Mouse (Mus musculus) CH12.LX (cell line): ENCODE measurements at regions not wholly inside any gene's neighbourhood (a gene's known extent, or its start where the extent isn't known, plus 50 kb on each side); places are given as distances from the start of the nearest gene placed in this dataset.

Experiments used
- DNase-seq: peaks from one replicate; pipeline ENCODE4 v3.0.0-alpha.2; 2013; ENCODE audit errors: extremely low read depth
- H3K27ac ChIP-seq: 2 replicates; pipeline ENCODE4 v1.5.1; 2012; ENCODE audit warnings: low read depth, mild to moderate bottlenecking, control low read depth, moderate library complexity; ENCODE audit not compliant: insufficient read depth
- H3K27me3 ChIP-seq: replicated peaks from 2 replicates; pipeline ENCODE3; 2012; ENCODE audit warnings: inconsistent platforms
- H3K36me3 ChIP-seq, 2 experiments: replicated peaks in 1 of 2; 2 replicates each; pipeline versions ENCODE3 to v1.6.1; 2012; ENCODE audit warnings: inconsistent platforms in 1 of 2, low read length in 1 of 2, mild to moderate bottlenecking in 1 of 2, mixed read lengths in 1 of 2, moderate library complexity in 1 of 2; ENCODE audit not compliant: control insufficient read depth in 1 of 2, insufficient read depth in 1 of 2
- H3K4me1 ChIP-seq, 2 experiments: 2 replicates each; pipeline ENCODE4 v1.6.1; 2012; ENCODE audit warnings: inconsistent platforms in 1 of 2, moderate library complexity in 1 of 2; ENCODE audit not compliant: insufficient read depth in 2 of 2, control insufficient read depth in 1 of 2
- H3K4me2 ChIP-seq: 2 replicates; pipeline ENCODE4 v1.6.1; 2012; ENCODE audit warnings: low read depth, mild to moderate bottlenecking, control low read depth; ENCODE audit not compliant: poor library complexity, insufficient read depth, severe bottlenecking
- H3K4me3 ChIP-seq, 3 experiments: fragments of 150-350 bp in 1 of 3; sonication (generic) in 1 of 3; replicated peaks in 1 of 3; 2 replicates each; pipeline versions ENCODE3 to v1.5.1; 2011 to 2012; ENCODE audit warnings: low read depth in 2 of 3, low read length in 2 of 3, mild to moderate bottlenecking in 2 of 3, moderate library complexity in 2 of 3, control low read depth in 1 of 3, improper control_type of control experiment in 1 of 3, inconsistent platforms in 1 of 3, mixed read lengths in 1 of 3; ENCODE audit not compliant: poor library complexity in 1 of 3
- H3K79me2 ChIP-seq: replicated peaks from 2 replicates; pipeline ENCODE4 v1.6.1; 2012; ENCODE audit warnings: mild to moderate bottlenecking, moderate library complexity; ENCODE audit not compliant: control insufficient read depth, poor library complexity, insufficient read depth, severe bottlenecking; ENCODE audit errors: extremely low read depth
- H3K9ac ChIP-seq: 2 replicates; pipeline ENCODE4 v1.6.1; 2012; ENCODE audit warnings: low read depth, mild to moderate bottlenecking, control low read depth, moderate library complexity; ENCODE audit not compliant: insufficient read depth
- H3K9me3 ChIP-seq: replicated peaks from 2 replicates; pipeline ENCODE3; 2012; ENCODE audit warnings: low read length, inconsistent platforms, mixed read lengths
- BHLHE40 ChIP-seq: IDR thresholded peaks from 2 replicates; pipeline ENCODE4 v1.6.1; 2011; ENCODE audit warnings: mild to moderate bottlenecking, low read depth, low read length, improper control_type of control experiment
- CHD2 ChIP-seq: IDR thresholded peaks from 2 replicates; pipeline ENCODE4 v1.6.1; 2011; ENCODE audit warnings: low read length, improper control_type of control experiment
- CTCF ChIP-seq, 2 experiments: IDR thresholded peaks in 1 of 2; conservative IDR thresholded peaks in 1 of 2; 2 replicates each; pipeline ENCODE4 v1.5.1; 2011 to 2012; ENCODE audit warnings: low read depth in 2 of 2, low read length in 2 of 2, improper control_type of control experiment in 1 of 2, inconsistent platforms in 1 of 2, mild to moderate bottlenecking in 1 of 2, moderate library complexity in 1 of 2
- ETS1 ChIP-seq: conservative IDR thresholded peaks from 2 replicates; pipeline ENCODE4 v1.6.1; 2012; ENCODE audit warnings: low read depth, mild to moderate bottlenecking, inconsistent platforms, low read length, improper control_type of control experiment, moderate library complexity
- GABPA ChIP-seq: IDR thresholded peaks from 2 replicates; pipeline ENCODE4 v1.6.1; 2012; ENCODE audit warnings: low read depth, low read length, improper control_type of control experiment, inconsistent platforms; ENCODE audit not compliant: insufficient replicate concordance
- IRF4 ChIP-seq: IDR thresholded peaks from 2 replicates; pipeline ENCODE4 v1.6.1; 2014; ENCODE audit warnings: low read depth, mild to moderate bottlenecking, inconsistent platforms, low read length, improper control_type of control experiment
- JUN ChIP-seq: IDR thresholded peaks from 2 replicates; pipeline ENCODE4 v1.6.1; 2011; ENCODE audit warnings: low read depth, mild to moderate bottlenecking, low read length, improper control_type of control experiment, moderate library complexity; ENCODE audit not compliant: insufficient read depth
- JUND ChIP-seq: conservative IDR thresholded peaks from 2 replicates; pipeline ENCODE4 v1.6.1; 2011; ENCODE audit warnings: low read depth, low read length, improper control_type of control experiment
- KAT2A ChIP-seq: IDR thresholded peaks from 2 replicates; pipeline ENCODE4 v1.6.1; 2012; ENCODE audit warnings: low read length, improper control_type of control experiment, inconsistent platforms; ENCODE audit not compliant: insufficient replicate concordance
- MAZ ChIP-seq: IDR thresholded peaks from 2 replicates; pipeline ENCODE4 v1.6.1; 2012; ENCODE audit warnings: low read depth, mild to moderate bottlenecking, inconsistent platforms, low read length, improper control_type of control experiment, moderate library complexity
- MYC ChIP-seq: IDR thresholded peaks from 2 replicates; pipeline ENCODE4 v1.6.1; 2011; ENCODE audit warnings: low read depth, mild to moderate bottlenecking, improper control_type of control experiment, low read length
- NRF1 ChIP-seq: IDR thresholded peaks from 2 replicates; pipeline ENCODE4 v1.6.1; 2014; ENCODE audit warnings: low read depth, mild to moderate bottlenecking, inconsistent platforms, low read length, improper control_type of control experiment, moderate library complexity
- PAX5 ChIP-seq: IDR thresholded peaks from 2 replicates; pipeline ENCODE4 v1.6.1; 2012; ENCODE audit warnings: low read length, inconsistent platforms, mixed read lengths
- POLR2A ChIP-seq: IDR thresholded peaks from 2 replicates; pipeline ENCODE4 v1.6.1; 2011; ENCODE audit warnings: low read depth, mild to moderate bottlenecking, improper control_type of control experiment, low read length
- POLR2AphosphoS2 ChIP-seq: IDR thresholded peaks from 2 replicates; pipeline ENCODE4 v1.6.1; 2011; ENCODE audit warnings: low read depth, low read length, improper control_type of control experiment
- RAD21 ChIP-seq: IDR thresholded peaks from 2 replicates; pipeline ENCODE4 v1.6.1; 2011; ENCODE audit warnings: low read depth, mild to moderate bottlenecking, low read length, improper control_type of control experiment, moderate library complexity
- RCOR1 ChIP-seq: conservative IDR thresholded peaks from 2 replicates; pipeline ENCODE4 v1.6.1; 2012; ENCODE audit warnings: low read depth, mild to moderate bottlenecking, inconsistent platforms, low read length, improper control_type of control experiment
- SIN3A ChIP-seq: IDR thresholded peaks from 2 replicates; pipeline ENCODE4 v1.6.1; 2012; ENCODE audit warnings: low read length, improper control_type of control experiment, inconsistent platforms
- TBP ChIP-seq: conservative IDR thresholded peaks from 2 replicates; pipeline ENCODE4 v1.6.1; 2011; ENCODE audit warnings: low read depth, low read length, improper control_type of control experiment
- TCF12 ChIP-seq: IDR thresholded peaks from 2 replicates; pipeline ENCODE4 v1.6.1; 2014; ENCODE audit warnings: low read depth, mild to moderate bottlenecking, inconsistent platforms, low read length, improper control_type of control experiment
- UBTF ChIP-seq: IDR thresholded peaks from 2 replicates; pipeline ENCODE4 v1.6.1; 2012; ENCODE audit warnings: low read depth, mild to moderate bottlenecking, inconsistent platforms, low read length, improper control_type of control experiment, moderate library complexity
- USF1 ChIP-seq: IDR thresholded peaks from 2 replicates; pipeline ENCODE4 v1.6.1; 2014; ENCODE audit warnings: low read depth, mild to moderate bottlenecking, inconsistent platforms, low read length, improper control_type of control experiment
- ZC3H11A ChIP-seq: IDR thresholded peaks from 2 replicates; pipeline ENCODE4 v1.6.1; 2012; ENCODE audit warnings: low read depth, mild to moderate bottlenecking, inconsistent platforms, low read length, improper control_type of control experiment
- ZKSCAN1 ChIP-seq: IDR thresholded peaks from 2 replicates; pipeline ENCODE4 v1.6.1; 2012; ENCODE audit warnings: low read depth, inconsistent platforms, low read length, improper control_type of control experiment, borderline replicate concordance
- dilution Hi-C: fragments of 300-500 bp; cut with MboI; formaldehyde crosslinking; loops from 2 replicates; pipeline ENCODE4 v1.14.3; 2020; ENCODE audit warnings: low sequenced_read_pairs; ENCODE audit not compliant: extremely low pct_unique_long_range_greater_than_20kb, extremely low pct_ligation_motif_present
- in situ Hi-C: fragments of 300-500 bp; cut with MboI; formaldehyde crosslinking; loops from 3 replicates; pipeline ENCODE4 v1.14.3; 2019; ENCODE audit warnings: low sequenced_read_pairs, low pct_ligation_motif_present, low pct_unique_long_range_greater_than_20kb, mixed read lengths

- dilution Hi-C loops (no loop called here), in situ Hi-C loops (no loop called here)
- peaks cover 0 to 11% of the 10 kb centered on the region in 2 experiments; a peak in 1 of 4 replicates for H3K4me1 ChIP-seq
- no peaks in the 10 kb centered on the region for H3K9me3 ChIP-seq
- H3K9ac ChIP-seq, result no peak overlapping the region
- H3K79me2 ChIP-seq, result no peaks in the 10 kb centered on the region
- no peak for TF ChIP-seq RAD21
- no peak for TF ChIP-seq JUND
- no peak for TF ChIP-seq RCOR1
- TF ChIP-seq IRF4, result no peak
- TF ChIP-seq ETS1, result no peak
- no peak for TF ChIP-seq CHD2
- TF ChIP-seq ZKSCAN1, result no peak
- no peak for TF ChIP-seq GABPA
- TF ChIP-seq USF1, result no peak
- TF ChIP-seq ZC3H11A, result no peak
- no peak for TF ChIP-seq TCF12
- no peak for TF ChIP-seq UBTF
- no peak for TF ChIP-seq POLR2AphosphoS2
- H3K4me3 ChIP-seq, result no peak overlapping the region
- no peaks in the 10 kb centered on the region for H3K36me3 ChIP-seq
- H3K27ac ChIP-seq, result no peak overlapping the region
- DNase-seq, result peak; percentile 7
- no peak overlapping the region for H3K4me2 ChIP-seq
- no peaks in the 10 kb centered on the region for H3K27me3 ChIP-seq
Measured at GRCm38 (mm10) chr9:34143131-34143795, 342.4 kb upstream of the Kirrel3 start.

GRCm38 (mm10) chr9:34155240-34156019, 330.3 kb upstream of the Kirrel3 start:
- Histone ChIP-seq H3K27ac (no peak overlapping the region), H3K4me3 (no peak overlapping the region), H3K79me2 (no peaks in the 10 kb centered on the region), H3K4me1 (no peaks in the 10 kb centered on the region), H3K9ac (no peak overlapping the region), H3K36me3 (no peaks in the 10 kb centered on the region), H3K9me3 (no peaks in the 10 kb centered on the region), H3K27me3 (no peaks in the 10 kb centered on the region), H3K4me2 (no peak overlapping the region)
- TF ChIP-seq POLR2AphosphoS2 (no peak), UBTF (no peak), SIN3A (no peak), NRF1 (no peak), MAZ (no peak), JUND (no peak), BHLHE40 (no peak), PAX5 (no peak), CTCF (conservative IDR thresholded peaks at IDR 0.05 in 1 of 2, IDR thresholded peaks at IDR 0.05 in 1 of 2; ENCODE audit: low read depth in 2 of 2, low read length in 2 of 2) (no peak), MYC (no peak), RCOR1 (no peak), ZKSCAN1 (no peak), ETS1 (no peak), POLR2A (no peak), KAT2A (no peak), RAD21 (no peak), CHD2 (no peak), TBP (no peak), JUN (no peak)
- in situ Hi-C loops (no loop called here), dilution Hi-C loops (no loop called here)
- DNase-seq, result no peak
